ENCODE assay signal across 1 mouse cellular context in the genomic region with DNA sequence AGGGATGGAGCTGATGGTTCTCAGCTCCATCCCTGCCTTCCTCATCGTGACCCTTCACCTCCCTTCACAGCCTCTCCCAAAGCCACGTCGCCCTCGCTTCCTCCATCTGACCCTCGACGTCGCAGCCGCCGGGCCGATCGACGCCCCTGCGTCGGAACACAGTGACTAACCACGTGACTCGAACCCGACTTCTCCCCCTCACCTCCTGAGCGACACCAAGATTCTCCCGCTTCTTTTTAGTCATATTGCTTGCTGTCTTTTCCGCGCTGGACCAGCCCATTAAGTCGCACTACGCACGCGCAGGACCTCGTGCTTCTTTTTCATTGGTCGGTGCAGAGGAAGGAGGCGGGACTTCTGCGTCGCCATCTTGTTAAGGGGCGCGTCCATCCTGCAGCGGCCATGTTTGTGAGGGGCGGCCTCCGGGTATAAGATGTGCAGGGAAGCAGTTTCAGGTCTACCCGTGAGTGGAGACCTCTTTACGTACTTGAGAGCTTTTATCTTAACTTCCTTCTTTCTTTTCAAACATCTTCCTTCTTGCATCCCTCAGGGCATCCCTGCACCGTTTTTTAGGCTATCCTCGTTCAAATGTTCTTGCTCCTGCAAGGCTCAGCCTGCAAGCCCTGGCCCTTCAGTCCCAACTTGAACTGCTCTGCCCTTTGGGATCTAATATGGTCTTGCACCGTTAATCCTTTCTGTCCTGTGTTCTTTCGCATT.
TF ChIP-seq lines count a peak whose summit lies in the region.

TSS of gene Ccdc167 (minus strand) at position 313 of the 714 bp plus-strand sequence.

TF ChIP-seq in CH12.LX, 34 proteins besides CTCF, POLR2A, EP300 and RAD21 (continued from another document):
- TF ChIP-seq MAX (IDR thresholded peaks at IDR 0.05; ENCODE audit: low read length) = peak; percentile 99
- no peak for TF ChIP-seq MEF2A (IDR thresholded peaks at IDR 0.05; ENCODE audit: borderline replicate concordance, low read depth, low read length)
- 0 out of 2 replicates have a peak, but pooled peaks have one; percentile 68 for TF ChIP-seq UBTF (IDR thresholded peaks at IDR 0.05; ENCODE audit: low read depth, low read length)
- peak; percentile 94 for TF ChIP-seq MXI1 (IDR thresholded peaks at IDR 0.05; ENCODE audit: low read depth, low read length)
- peak; percentile 78 for TF ChIP-seq ZMIZ1 (IDR thresholded peaks at IDR 0.05; ENCODE audit: low read depth, low read length)
- peak; percentile 79; the same call in 1 of the 2 replicates for TF ChIP-seq TCF12 (IDR thresholded peaks at IDR 0.05; ENCODE audit: low read depth, low read length)
- no peak for TF ChIP-seq PAX5 (IDR thresholded peaks at IDR 0.05; ENCODE audit: low read length)
- peak; percentile 90 for TF ChIP-seq HCFC1 (IDR thresholded peaks at IDR 0.05; ENCODE audit: low read depth, low read length)
- peak; percentile 82 for TF ChIP-seq CHD2 (IDR thresholded peaks at IDR 0.05; ENCODE audit: low read length)
- peak; percentile 90; the same call in 1 of the 2 replicates for TF ChIP-seq E2F4 (IDR thresholded peaks at IDR 0.05; ENCODE audit: insufficient replicate concordance, low read depth, low read length)
- TF ChIP-seq POLR2AphosphoS2 (IDR thresholded peaks at IDR 0.05; ENCODE audit: low read depth, low read length) = peak; percentile 70
- no peak for TF ChIP-seq ZKSCAN1 (IDR thresholded peaks at IDR 0.05; ENCODE audit: borderline replicate concordance, low read depth, low read length)
- 0 out of 2 replicates have a peak, but pooled peaks have one; percentile 34 for TF ChIP-seq MAZ (IDR thresholded peaks at IDR 0.05; ENCODE audit: low read depth, low read length)
- peak; percentile 14; the same call in 1 of the 2 replicates for TF ChIP-seq ETS1 (conservative IDR thresholded peaks at IDR 0.05; ENCODE audit: low read depth, low read length)
- peak; percentile 88 for TF ChIP-seq USF1 (IDR thresholded peaks at IDR 0.05; ENCODE audit: low read depth, low read length)
- TF ChIP-seq JUND (conservative IDR thresholded peaks at IDR 0.05; ENCODE audit: low read depth, low read length) = no peak
- TF ChIP-seq KAT2A (IDR thresholded peaks at IDR 0.05; ENCODE audit: insufficient replicate concordance, low read length) = peak; percentile 76; the same call in 1 of the 2 replicates
- no peak for TF ChIP-seq MAFK (IDR thresholded peaks at IDR 0.05; ENCODE audit: insufficient replicate concordance, low read length)
- TF ChIP-seq RCOR1 (conservative IDR thresholded peaks at IDR 0.05; ENCODE audit: low read depth, low read length) = peak; percentile 75; the same call in 1 of the 2 replicates
TF ChIP-seq in CH12.LX: peak in this region for 24.
